Mouse (Mus musculus) liver, embryonic 14.5 days (tissue): ENCODE measurements around the gene Ccl22. TPM values are rescaled to one million over a fixed set of nuclear protein-coding genes. Genes with fewer than 3 reads are reported as not detected.
A peak's percentile ranks its signal among the peaks of the same experiment; 100 is the strongest.

Experiments used
- ATAC-seq: fragments of 200-750 bp; cut with Nextera tagmentation; 2 replicates; pipeline ENCODE4 v1.8.0; 2017; ENCODE audit warnings: moderate number of reproducible peaks, mild to moderate bottlenecking, moderate library complexity; ENCODE audit not compliant: insufficient read depth
- DNase-seq, 3 experiments: peaks; one replicate each; pipeline ENCODE4 v3.0.0-alpha.2; 2012 to 2013; ENCODE audit warnings: low read depth in 3 of 3, low spot score in 3 of 3
- H3K27ac ChIP-seq: fragments of 300-500 bp; sonication (generic); 2 replicates; pipeline ENCODE4 v1.5.1; 2014; ENCODE audit warnings: moderate library complexity, mild to moderate bottlenecking, control low read depth, inconsistent platforms
- H3K27me3 ChIP-seq: fragments of 300-500 bp; sonication (generic); 2 replicates; pipeline ENCODE4 v1.6.1; 2014; ENCODE audit warnings: mild to moderate bottlenecking, low read length, moderate library complexity; ENCODE audit not compliant: control insufficient read depth, insufficient read depth
- H3K36me3 ChIP-seq: fragments of 300-500 bp; sonication (generic); replicated peaks from 2 replicates; pipeline ENCODE4 v1.6.1; 2014; ENCODE audit warnings: low read depth; ENCODE audit not compliant: control insufficient read depth, insufficient read depth
- H3K4me1 ChIP-seq, 2 experiments: fragments of 200-500 bp in 1 of 2; fragments of 300-500 bp in 1 of 2; sonication (generic) in 1 of 2; replicated peaks; 2 replicates each; pipeline ENCODE4 v1.6.1; 2012 to 2014; ENCODE audit warnings: antibody characterized with exemption in 1 of 2, inconsistent platforms in 1 of 2, low read length in 1 of 2; ENCODE audit not compliant: control insufficient read depth in 2 of 2, insufficient read depth in 2 of 2
- H3K4me2 ChIP-seq: fragments of 300-500 bp; sonication (generic); 2 replicates; pipeline ENCODE4 v1.6.1; 2014; ENCODE audit warnings: low read depth, mild to moderate bottlenecking, control low read depth, moderate library complexity
- H3K4me3 ChIP-seq, 2 experiments: fragments of 200-500 bp in 1 of 2; fragments of 300-500 bp in 1 of 2; sonication (generic) in 1 of 2; 2 replicates each; pipeline ENCODE4 v1.5.1; 2012 to 2014; ENCODE audit warnings: low read depth in 2 of 2, low read length in 2 of 2, mild to moderate bottlenecking in 2 of 2, control low read depth in 1 of 2, inconsistent platforms in 1 of 2, moderate library complexity in 1 of 2; ENCODE audit not compliant: insufficient read depth in 1 of 2
- H3K9ac ChIP-seq: fragments of 300-500 bp; sonication (generic); replicated peaks from 2 replicates; pipeline ENCODE4 v1.6.1; 2014; ENCODE audit warnings: mild to moderate bottlenecking, control low read depth, moderate library complexity
- H3K9me3 ChIP-seq: fragments of 300-500 bp; sonication (generic); 2 replicates; pipeline ENCODE4 v1.6.1; 2016; ENCODE audit warnings: low read length, mixed read lengths; ENCODE audit not compliant: control insufficient read depth
- CTCF ChIP-seq: IDR thresholded peaks from 2 replicates; pipeline ENCODE4 v1.5.1; 2016; ENCODE audit warnings: antibody characterized with exemption, low read depth, control low read depth
- EP300 ChIP-seq: IDR thresholded peaks from 2 replicates; pipeline ENCODE4 v1.6.1; 2016; ENCODE audit warnings: antibody characterized with exemption, low read depth
- WGBS: fragments of 180-500 bp; shearing (Covaris S2); extraction: QIAGEN DNeasy Blood & Tissue Kit; methylation state at CpG from one replicate; pipeline ENCODE4 v1.1.7; 2014; ENCODE audit not compliant: insufficient replicate concordance; 5-methylcytosine and 5-hydroxymethylcytosine counted together
- polyA plus RNA-seq, 2 experiments: library from polyadenylated mRNA; depleted of rRNA in 1 of 2; stranded (reverse) in 1 of 2; unstranded in 1 of 2; fragments of >200 nt; fragmentation: Nextera tagmentation in 1 of 2; extraction: Ambion mirVana in 1 of 2; gene quantifications; 2 replicates each; pipeline versions ENCODE4 v1.2.1 to v1.2.3; 2012 to 2014

Ccl22 gene
- polyA plus RNA-seq, 2 experiments: 0.17 to 0.22 TPM

DNA sequence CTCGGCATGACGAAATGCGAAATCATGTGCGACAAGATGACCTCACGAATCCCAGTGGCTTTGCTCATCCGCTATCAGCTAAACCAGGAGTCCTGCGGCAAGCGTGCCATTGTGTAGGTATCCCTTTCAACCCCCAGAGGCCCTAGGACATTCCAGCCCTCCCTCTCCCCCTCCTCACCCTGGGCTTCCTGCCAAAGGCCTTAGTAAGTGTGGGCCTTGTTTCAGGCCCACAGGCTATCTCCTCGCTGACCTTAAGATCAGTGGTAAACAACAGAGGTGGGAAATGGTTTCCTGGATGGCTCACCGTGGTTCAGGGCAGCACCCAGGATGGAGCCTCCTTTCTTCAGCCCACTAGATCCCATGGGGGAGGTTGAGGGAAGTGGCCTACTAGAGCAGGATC is 32.6 kb downstream of the Ccl22 start:
- ATAC-seq (no peak), DNase-seq (no peak)
- TF ChIP-seq EP300: no peak
- TF ChIP-seq CTCF: no peak
- no peaks in the 10 kb centered on the region for H3K36me3 ChIP-seq
- H3K4me2 ChIP-seq: no peak overlapping the region
- H3K4me3 ChIP-seq: no peak overlapping the region
- peaks cover 18 to 20% of the 10 kb centered on the region in 2 experiments for H3K4me1 ChIP-seq
- WGBS: 50% methylated on average over 10 of the region's 10 CpGs
- H3K27ac ChIP-seq: no peak overlapping the region
- no peak overlapping the region for H3K9ac ChIP-seq
- no peaks in the 10 kb centered on the region for H3K9me3 ChIP-seq
- H3K27me3 ChIP-seq: peaks cover 13% of the 10 kb centered on the region

DNA sequence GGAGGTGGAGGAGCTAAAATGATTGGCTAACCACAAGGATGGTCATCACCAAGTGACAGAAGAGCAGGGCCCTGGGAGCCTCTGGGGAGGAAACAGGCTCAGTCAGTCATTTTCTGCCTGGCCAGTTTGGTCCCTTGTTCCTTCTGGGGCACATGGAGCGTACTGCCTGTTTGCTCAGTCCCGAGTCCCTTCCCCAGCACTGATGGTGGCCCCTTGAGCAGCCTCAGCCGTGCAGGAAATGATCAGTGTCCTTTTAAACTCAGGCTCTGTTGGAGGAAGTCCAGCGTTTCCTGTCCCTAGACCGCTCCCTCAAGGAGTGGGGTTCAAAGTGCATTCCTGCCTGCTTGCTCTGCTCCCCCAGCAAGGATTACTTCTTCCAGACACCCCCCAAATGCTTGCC is 33.1 kb downstream of the Ccl22 start:
- no peak overlapping the region for H3K4me3 ChIP-seq
- DNase-seq (no peak), ATAC-seq (no peak)
- H3K27me3 ChIP-seq: peaks cover 9% of the 10 kb centered on the region
- H3K9me3 ChIP-seq: no peaks in the 10 kb centered on the region
- peaks cover 18 to 20% of the 10 kb centered on the region in 2 experiments for H3K4me1 ChIP-seq
- H3K27ac ChIP-seq: no peak overlapping the region
- no peak overlapping the region for H3K4me2 ChIP-seq
- 20% methylated on average over 5 of the region's 5 CpGs for WGBS
- H3K9ac ChIP-seq: no peak overlapping the region
- H3K36me3 ChIP-seq: no peaks in the 10 kb centered on the region
- TF ChIP-seq CTCF: no peak
- TF ChIP-seq EP300: no peak

DNA sequence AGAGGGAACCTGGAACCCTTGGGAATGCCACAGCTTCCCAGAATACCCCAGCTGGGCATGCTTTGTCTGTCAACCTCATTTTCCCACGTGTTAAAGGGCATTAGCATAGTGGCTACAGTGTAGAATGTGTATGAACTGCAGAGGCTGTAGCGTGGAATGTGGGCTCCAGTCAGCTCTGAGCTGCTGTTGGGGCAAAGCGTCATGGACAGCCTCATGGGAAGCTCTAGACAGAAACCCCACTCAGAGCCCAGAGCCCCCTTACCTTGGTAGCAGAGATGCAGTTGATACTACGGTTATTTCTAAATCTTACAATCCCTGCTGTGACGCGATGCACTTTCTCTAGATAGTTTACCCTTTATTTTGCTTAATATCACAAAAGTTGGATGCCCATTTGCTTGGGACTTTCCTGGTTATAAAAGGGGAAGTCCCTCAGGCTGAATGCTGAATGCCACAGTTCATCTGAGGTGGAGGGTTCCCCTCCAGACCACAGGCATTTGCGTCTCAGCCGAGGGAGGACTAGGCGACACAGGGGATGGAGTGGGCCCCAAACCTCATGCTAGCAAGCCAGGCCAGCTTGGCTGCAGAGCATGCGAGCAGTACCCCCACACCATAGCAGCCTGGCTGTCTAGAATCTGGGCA is 33.6 kb downstream of the Ccl22 start:
- no peak for ATAC-seq
- Histone ChIP-seq H3K4me2 (no peak overlapping the region), H3K4me1 (peaks cover 18 to 20% of the 10 kb centered on the region in 2 experiments)

DNA sequence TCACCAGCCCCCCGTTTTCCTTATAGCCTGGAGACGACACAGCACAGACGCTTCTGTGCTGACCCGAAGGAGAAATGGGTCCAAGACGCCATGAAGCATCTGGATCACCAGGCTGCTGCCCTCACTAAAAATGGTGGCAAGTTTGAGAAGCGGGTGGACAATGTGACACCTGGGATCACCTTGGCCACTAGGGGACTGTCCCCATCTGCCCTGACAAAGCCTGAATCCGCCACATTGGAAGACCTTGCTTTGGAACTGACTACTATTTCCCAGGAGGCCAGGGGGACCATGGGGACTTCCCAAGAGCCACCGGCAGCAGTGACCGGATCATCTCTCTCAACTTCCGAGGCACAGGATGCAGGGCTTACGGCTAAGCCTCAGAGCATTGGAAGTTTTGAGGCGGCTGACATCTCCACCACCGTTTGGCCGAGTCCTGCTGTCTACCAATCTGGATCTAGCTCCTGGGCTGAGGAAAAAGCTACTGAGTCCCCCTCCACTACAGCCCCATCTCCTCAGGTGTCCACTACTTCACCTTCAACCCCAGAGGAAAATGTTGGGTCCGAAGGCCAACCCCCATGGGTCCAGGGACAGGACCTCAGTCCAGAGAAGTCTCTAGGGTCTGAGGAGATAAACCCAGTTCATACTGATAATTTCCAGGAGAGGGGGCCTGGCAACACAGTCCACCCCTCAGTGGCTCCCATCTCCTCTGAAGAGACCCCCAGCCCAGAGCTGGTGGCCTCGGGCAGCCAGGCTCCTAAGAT is 34.3 kb downstream of the Ccl22 start:
- H3K4me2 ChIP-seq: no peak overlapping the region
- no peak overlapping the region for H3K4me3 ChIP-seq
- ATAC-seq (no peak), DNase-seq (no peak)
- TF ChIP-seq EP300: no peak
- TF ChIP-seq CTCF: 0 out of 2 replicates have a peak, but pooled peaks have one; percentile 15
- H3K27ac ChIP-seq: no peak overlapping the region
- H3K27me3 ChIP-seq: no peaks in the 10 kb centered on the region; the same call in none of the 2 replicates
- H3K9ac ChIP-seq: no peak overlapping the region
- 72% methylated on average over 16 of the region's 16 CpGs for WGBS
- no peaks in the 10 kb centered on the region for H3K9me3 ChIP-seq
- H3K36me3 ChIP-seq: no peaks in the 10 kb centered on the region
- H3K4me1 ChIP-seq: peaks cover 18 to 20% of the 10 kb centered on the region in 2 experiments

More for the DNA sequence above, 33.6 kb downstream of the Ccl22 start:
- TF ChIP-seq CTCF: no peak
- TF ChIP-seq EP300: no peak
- Histone ChIP-seq H3K27me3 (peaks cover 3% of the 10 kb centered on the region), H3K27ac (no peak overlapping the region), H3K9ac (no peak overlapping the region), H3K4me3 (no peak overlapping the region), H3K36me3 (no peaks in the 10 kb centered on the region), H3K9me3 (no peaks in the 10 kb centered on the region)
- no peak for DNase-seq
- 30% methylated on average over 10 of the region's 10 CpGs for WGBS

DNA sequence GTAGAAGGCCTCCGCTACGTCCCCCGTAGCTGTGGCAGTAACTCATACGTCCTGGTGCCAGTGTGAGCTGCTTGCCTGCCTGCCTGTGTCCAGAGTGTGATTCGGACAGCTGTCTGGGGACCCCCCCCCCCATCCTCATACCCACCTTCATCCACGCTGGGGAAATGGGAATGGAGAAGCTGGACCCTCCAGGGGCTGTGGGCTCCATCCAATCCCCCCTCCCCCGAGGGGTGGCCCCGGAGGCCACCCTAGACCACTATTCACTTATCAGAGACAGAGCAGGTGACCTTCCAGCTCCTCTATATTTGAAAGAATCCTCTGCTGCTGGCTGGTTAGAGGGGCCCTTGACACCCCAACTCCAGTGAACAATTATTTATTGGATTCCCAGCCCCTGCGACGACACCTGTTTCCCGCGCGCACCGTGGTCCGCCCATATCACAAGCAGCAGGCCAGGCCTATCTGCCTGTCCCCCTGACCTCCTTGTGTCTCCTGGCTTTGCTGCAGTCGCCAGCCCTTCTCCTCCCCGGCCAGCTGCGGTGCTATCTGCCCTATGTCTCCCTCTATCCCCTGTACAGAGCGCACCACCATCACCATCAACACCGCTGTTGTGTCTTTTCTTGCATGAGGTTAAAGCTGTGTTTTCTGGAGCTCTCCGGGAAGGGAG is 35.2 kb downstream of the Ccl22 start:
- no peak for DNase-seq
- TF ChIP-seq CTCF (peak; percentile 29; the same call in 1 of the 2 replicates), EP300 (no peak)
- WGBS: 52% methylated on average over 21 of the region's 21 CpGs
- Histone ChIP-seq H3K4me2 (no peak overlapping the region; the same call in 1 of the 2 replicates), H3K9me3 (no peaks in the 10 kb centered on the region), H3K4me3 (no peak overlapping the region), H3K27ac (no peak overlapping the region), H3K9ac (no peak overlapping the region; the same call in 1 of the 2 replicates), H3K27me3 (no peaks in the 10 kb centered on the region; the same call in 1 of the 2 replicates), H3K36me3 (no peaks in the 10 kb centered on the region), H3K4me1 (peaks cover 18 to 22% of the 10 kb centered on the region in 2 experiments)
- ATAC-seq: peak; percentile 14; the same call in 1 of the 2 replicates
